Mouse (Mus musculus) gastrocnemius, postnatal 10 days (tissue): ENCODE results near the gene Ccdc148. TPM values are rescaled to one million over a fixed set of nuclear protein-coding genes. Genes with fewer than 3 reads are reported as not detected.

Experiments used
- DNase-seq: peaks from one replicate; pipeline ENCODE4 v3.0.0; 2021; ENCODE audit warnings: mixed read lengths
- total RNA-seq, 2 experiments: library from RNA; stranded (reverse); gene quantifications; 2 replicates each; pipeline ENCODE4 v1.2.3; 2021

Ccdc148 gene
- total RNA-seq, 2 experiments from 2014 or later = 0.23 to 0.27 TPM

DNA sequence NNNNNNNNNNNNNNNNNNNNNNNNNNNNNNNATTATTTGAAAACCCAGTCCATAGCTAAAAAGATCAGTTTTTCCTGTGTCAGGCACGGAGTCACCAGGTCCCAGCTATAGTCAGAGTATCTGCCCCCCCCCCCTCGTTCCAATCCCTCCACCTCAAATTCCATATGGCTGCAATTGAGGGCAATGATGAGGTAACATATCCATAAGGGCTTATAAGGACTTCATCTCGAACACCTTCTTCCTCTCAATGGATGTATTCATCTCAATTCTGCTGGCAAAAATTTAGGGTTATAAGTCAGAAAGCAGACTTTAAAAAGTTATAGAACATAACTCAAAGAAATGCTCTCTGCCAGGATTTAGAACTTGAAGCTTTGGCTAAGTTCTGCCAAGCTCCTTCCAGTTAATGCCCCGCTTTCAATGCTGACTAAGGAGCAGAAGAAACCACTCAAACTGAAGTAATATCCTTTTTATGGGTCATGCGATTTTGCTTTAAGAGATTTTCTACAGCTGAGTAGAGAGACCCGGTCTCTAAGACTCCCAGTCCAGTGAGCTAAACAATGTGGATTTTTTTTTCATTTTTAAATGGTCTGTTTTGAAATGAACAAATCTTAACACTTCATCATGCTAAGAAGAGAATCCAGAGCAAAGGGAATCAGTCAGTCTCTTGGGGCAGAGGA is 111.6 kb downstream of the Ccdc148 start:
- DNase-seq = no peak

DNA sequence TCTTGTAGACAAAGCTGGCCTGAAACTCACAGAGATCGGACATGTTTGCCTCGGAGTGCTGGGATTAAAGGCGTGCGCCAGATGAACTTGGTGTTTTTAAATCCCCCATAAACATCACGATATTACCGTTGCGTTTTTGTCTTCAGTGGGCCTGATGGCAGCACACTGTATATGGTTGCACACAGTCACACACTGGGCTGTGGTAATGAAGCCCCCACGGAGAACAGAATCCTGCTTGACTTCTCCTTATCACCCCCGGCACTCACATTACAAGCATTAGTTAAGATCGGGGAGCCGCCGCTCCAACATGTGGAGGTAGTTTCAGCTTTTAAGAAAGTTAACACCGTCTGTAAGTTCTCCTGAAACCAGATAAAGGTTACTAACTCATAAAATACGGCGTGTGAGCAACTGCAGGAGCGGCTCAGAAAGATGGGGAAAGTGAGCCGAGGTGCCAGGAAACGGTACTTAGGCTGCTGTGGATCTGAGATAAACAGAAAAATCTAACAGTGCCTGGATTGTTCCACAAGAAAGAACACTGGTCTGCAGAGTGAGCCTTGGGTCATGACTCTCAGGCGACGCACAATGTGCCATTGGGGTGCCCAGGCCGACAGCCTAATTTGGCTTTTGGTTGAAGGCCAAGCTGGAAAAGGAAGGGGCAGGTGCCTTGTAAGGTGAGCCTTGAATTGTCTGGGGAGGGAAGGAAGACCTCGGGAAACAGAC is 117.0 kb downstream of the Ccdc148 start:
- DNase-seq = no peak

GRCm38 (mm10) chr2:59042616-59043015 is 117.9 kb downstream of the Ccdc148 start:
- no peak for DNase-seq

- no peak for DNase-seq
Measured at GRCm38 (mm10) chr2:59036433-59036832, 124.0 kb downstream of the Ccdc148 start.

- DNase-seq = no peak
Measured at GRCm38 (mm10) chr2:59035206-59035605, 125.3 kb downstream of the Ccdc148 start.

- DNase-seq = no peak
Measured at GRCm38 (mm10) chr2:59034281-59034680, 126.2 kb downstream of the Ccdc148 start.

- DNase-seq = no peak
Measured at GRCm38 (mm10) chr2:59024558-59024957, 135.9 kb downstream of the Ccdc148 start.

- DNase-seq = no peak
Measured at GRCm38 (mm10) chr2:59007356-59007755, 153.1 kb downstream of the Ccdc148 start.

- no peak for DNase-seq
Measured at GRCm38 (mm10) chr2:59006567-59007340, 153.7 kb downstream of the Ccdc148 start.

GRCm38 (mm10) chr2:58997151-58997550 is 163.3 kb downstream of the Ccdc148 start:
- DNase-seq = no peak

GRCm38 (mm10) chr2:58992431-58993191 is 167.9 kb downstream of the Ccdc148 start:
- no peak for DNase-seq

DNA sequence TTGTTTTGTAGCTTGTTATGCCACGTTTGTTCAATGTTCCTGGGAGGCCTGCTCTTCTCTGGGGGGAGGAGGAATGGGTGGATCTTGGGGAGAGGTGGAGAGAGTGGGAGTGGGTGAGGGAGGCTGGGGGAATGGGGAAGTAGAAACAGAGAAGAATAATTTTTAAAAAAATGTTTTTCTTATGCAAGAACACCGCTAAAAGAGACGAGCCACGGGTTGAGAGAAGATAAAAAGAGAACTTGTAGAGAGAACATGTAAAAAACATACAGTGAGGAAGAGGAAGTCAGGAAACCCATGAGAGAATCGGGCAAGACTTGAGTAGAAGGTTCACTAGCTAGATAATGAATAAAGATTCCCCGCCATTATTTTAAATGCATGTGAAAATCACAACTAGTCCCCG is 182.4 kb downstream of the Ccdc148 start:
- DNase-seq = no peak

GRCm38 (mm10) chr2:58971507-58972275 is 188.8 kb downstream of the Ccdc148 start:
- DNase-seq = no peak

DNA sequence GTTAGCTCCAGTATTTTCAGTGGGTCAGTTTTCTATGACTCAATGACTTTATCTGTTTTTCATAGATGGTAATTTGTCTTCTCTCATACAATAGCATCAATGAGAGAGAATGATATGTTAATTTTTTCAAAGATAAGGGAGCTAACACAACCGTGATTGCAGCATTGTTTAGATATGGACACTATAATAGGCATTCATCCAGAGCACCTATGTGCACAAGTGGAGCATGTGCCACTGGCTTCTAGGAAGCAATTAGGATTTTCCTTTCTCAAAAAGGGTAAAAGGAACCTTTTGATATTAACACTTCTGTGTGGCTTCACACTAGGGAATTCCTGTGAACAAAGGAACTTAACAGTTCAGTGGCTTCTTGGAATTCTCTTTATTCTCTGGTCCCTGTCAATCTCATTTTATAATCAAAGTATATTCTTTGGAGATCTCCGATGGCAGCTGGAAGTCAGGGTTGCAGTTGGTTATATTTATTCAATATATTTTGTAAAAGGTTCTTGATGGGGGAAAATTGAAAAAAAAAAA is 203.6 kb downstream of the Ccdc148 start:
- no peak for DNase-seq

- DNase-seq = no peak
Measured at GRCm38 (mm10) chr2:58956351-58956750, 204.1 kb downstream of the Ccdc148 start.

- DNase-seq = no peak
Measured at GRCm38 (mm10) chr2:58952101-58952500, 208.4 kb downstream of the Ccdc148 start.

DNA sequence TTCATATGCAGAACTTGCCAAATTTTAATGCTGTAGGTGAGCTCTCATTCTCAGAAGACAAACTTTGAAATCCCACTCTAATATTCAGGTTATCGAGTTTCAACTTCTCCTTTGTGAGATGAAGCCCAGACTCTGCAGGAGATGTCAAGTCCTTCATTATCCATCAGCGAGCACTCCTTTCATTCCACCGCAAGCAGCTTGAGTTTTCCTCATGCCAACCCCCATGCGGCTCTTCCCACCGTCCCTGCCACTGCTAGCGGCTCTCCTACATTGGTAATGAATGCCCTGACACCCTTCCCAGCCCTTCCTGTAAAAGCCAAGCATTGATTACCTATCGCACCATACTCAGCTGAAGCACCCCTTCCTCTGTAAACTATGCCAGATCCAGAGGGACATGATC is 211.7 kb downstream of the Ccdc148 start:
- no peak for DNase-seq

DNA sequence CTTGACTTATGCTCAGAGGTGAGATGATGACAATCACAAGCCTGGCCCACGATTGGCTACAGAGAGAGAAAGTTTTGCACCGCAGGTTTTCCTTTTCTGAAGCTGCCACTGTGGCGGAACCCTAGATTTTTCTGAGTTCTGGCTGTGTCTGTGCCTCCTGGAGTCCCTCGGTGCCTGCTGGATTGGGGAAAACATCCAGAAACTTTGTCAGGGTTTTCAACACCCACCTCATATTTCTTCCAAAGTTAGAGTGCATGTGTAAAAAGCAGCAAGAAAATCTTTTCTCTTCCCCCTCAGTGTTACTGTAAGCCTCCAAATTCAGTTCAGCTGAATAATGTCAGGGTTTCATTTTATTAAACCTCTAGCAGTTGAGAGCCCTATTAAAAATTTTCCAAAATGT is 219.1 kb downstream of the Ccdc148 start:
- DNase-seq = no peak

GRCm38 (mm10) chr2:58925551-58925950 is 234.9 kb downstream of the Ccdc148 start:
- no peak for DNase-seq

DNA sequence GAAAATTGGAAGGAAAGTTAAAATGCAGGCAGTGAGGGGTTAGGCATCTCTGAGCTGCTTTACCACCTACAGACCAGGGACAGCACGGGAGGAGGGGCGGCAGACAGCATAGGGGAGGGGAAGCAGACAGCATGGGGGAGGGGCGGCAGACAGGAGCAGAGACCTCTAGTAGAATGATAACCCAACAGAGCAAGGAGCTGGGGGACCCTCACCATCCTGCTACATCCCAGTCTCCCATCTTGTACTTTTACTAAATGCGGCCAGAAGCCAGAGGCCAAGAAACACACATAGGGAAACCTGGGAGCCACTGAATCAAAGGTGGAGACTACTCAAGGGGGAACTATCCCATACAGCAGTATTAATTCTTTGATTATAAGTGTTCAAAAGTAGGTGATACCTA is 242.1 kb downstream of the Ccdc148 start:
- DNase-seq = no peak

DNA sequence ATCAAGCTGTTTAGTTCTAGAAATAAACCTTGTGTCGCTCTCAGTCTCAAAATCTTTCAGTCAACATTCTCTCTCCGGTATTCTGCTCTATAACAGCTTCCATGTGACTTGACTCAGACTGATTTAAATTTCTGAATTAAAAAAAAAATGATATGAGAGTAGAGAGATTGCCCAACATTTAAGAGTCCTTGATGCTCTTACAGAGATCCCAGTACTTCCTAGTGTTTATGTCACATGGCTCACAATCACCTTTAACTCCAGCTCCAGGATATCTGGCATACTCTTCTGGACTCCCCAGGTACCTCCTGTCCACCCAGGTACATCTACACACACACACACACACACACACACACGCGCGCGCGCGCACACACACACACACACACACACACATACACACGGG is 248.1 kb downstream of the Ccdc148 start:
- no peak for DNase-seq
